Mouse (Mus musculus): ENCODE data around the gene Zfp626. TPM values are rescaled to one million over a fixed set of nuclear protein-coding genes. Genes with fewer than 3 reads are reported as not detected.

Zfp626 gene
- polyA plus RNA-seq, 1 experiment from 2014 or later: 2.5 TPM

Other genes starting within 250 kb of the Zfp626 start
- gene Akt2, start 215.6 kb upstream of the Zfp626 start, polyA plus RNA-seq (2015; fragmentation: Nextera tagmentation; extraction: Ambion mirVana): 89.6 and 98.5 TPM in 2 replicates
- 0.09 and 0.60 TPM in 2 replicates for gene Ttc9b, start 153.3 kb upstream of the Zfp626 start, polyA plus RNA-seq (2015; fragmentation: Nextera tagmentation; extraction: Ambion mirVana)
- 6.9 and 7.6 TPM in 2 replicates for gene Map3k10, start 132.6 kb upstream of the Zfp626 start, polyA plus RNA-seq (2015; fragmentation: Nextera tagmentation; extraction: Ambion mirVana)
- gene Zfp607b, start 117.9 kb upstream of the Zfp626 start, polyA plus RNA-seq (2015; fragmentation: Nextera tagmentation; extraction: Ambion mirVana): 4.0 and 4.3 TPM in 2 replicates
- gene Zfp60, start 75.8 kb upstream of the Zfp626 start, polyA plus RNA-seq (2015; fragmentation: Nextera tagmentation; extraction: Ambion mirVana): 33.8 and 38.9 TPM in 2 replicates
- gene Zfp59, start 31.4 kb downstream of the Zfp626 start, polyA plus RNA-seq (2015; fragmentation: Nextera tagmentation; extraction: Ambion mirVana): 8.4 and 8.5 TPM in 2 replicates
- gene Zfp607a, start 50.3 kb downstream of the Zfp626 start, polyA plus RNA-seq (2015; fragmentation: Nextera tagmentation; extraction: Ambion mirVana): 3.6 and 4.3 TPM in 2 replicates
- gene Zfp974, start 122.3 kb downstream of the Zfp626 start, polyA plus RNA-seq (2015; fragmentation: Nextera tagmentation; extraction: Ambion mirVana): 8.7 and 8.9 TPM in 2 replicates
- 18.6 and 20.9 TPM in 2 replicates for gene Zfp780b, start 172.0 kb downstream of the Zfp626 start, polyA plus RNA-seq (2015; fragmentation: Nextera tagmentation; extraction: Ambion mirVana)
- gene Zfp850, start 206.9 kb downstream of the Zfp626 start, polyA plus RNA-seq (2015; fragmentation: Nextera tagmentation; extraction: Ambion mirVana): 4.0 and 4.8 TPM in 2 replicates
- gene Psmc4, start 242.9 kb downstream of the Zfp626 start, polyA plus RNA-seq (2015; fragmentation: Nextera tagmentation; extraction: Ambion mirVana): 294 and 297 TPM in 2 replicates